Mouse (Mus musculus) bone marrow, adult 2 months (tissue): ENCODE results near the gene Phf3.

Experiments
- CTCF ChIP-seq: fragments of 200-500 bp; IDR thresholded peaks from 2 replicates; pipeline ENCODE4 v1.5.1; 2011; ENCODE audit warnings: low read length, control low read depth; ENCODE audit not compliant: control insufficient read depth, insufficient read depth
- POLR2A ChIP-seq: fragments of 200-500 bp; IDR thresholded peaks from 2 replicates; pipeline ENCODE4 v1.6.1; 2011; ENCODE audit warnings: low read depth, mild to moderate bottlenecking, control low read depth, low read length, borderline replicate concordance; ENCODE audit not compliant: control insufficient read depth

DNA sequence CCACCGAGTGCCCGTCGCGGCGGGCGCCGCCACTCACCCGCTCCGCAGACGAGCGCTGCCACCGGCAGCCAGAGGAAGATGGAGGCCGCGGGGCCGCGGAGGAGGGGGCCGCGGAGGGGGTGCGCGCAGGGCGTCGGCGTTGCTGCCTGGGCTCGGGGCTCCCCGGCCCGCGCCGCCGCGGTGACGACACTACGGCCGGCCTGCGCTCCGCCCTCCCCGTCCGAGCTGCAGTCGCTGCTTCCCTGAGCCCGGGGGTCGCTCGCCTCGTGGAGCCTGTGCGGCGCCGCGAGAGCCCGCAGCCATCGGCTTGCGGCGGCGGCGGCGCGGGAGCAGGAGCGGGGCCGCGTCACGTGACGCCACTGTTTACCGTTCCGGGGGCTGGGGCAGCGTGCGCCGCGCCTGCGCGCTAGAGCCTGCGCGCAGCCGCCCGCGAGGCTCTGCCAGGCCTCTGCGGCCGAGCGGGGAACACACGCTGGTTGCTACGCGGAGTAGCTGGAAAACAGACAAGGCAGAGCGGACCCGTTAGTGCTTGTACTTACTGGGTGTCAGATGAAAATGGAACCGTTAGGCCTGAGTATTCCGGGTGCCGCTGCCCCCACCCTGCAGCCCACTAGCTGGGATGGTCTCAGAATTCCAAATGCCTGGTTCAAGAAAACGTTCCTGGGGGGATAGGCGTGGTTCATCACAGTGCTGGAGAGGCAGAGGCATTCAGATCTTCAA lies at the start of gene Phf3:
- TF ChIP-seq CTCF = no peak
- peak; percentile 57; the same call in 1 of the 2 replicates for TF ChIP-seq POLR2A
